Mouse (Mus musculus) midbrain, embryonic 11.5 days (tissue): Measurements from ENCODE around the gene Spag17. TPM values are rescaled to one million over a fixed set of nuclear protein-coding genes. Genes with fewer than 3 reads are reported as not detected.

Source experiments
- ATAC-seq: fragments of 200-750 bp; cut with Nextera tagmentation; 2 replicates; pipeline ENCODE4 v1.8.0; 2017; ENCODE audit warnings: moderate TSS enrichment, moderate library complexity; ENCODE audit not compliant: low FRiP score
- DNase-seq: peaks from one replicate; pipeline ENCODE4 v3.0.0; 2015; ENCODE audit warnings: low spot score; ENCODE audit errors: missing footprints
- H3K27ac ChIP-seq: fragments of 300-500 bp; sonication (generic); 2 replicates; pipeline ENCODE4 v1.5.1; 2014; ENCODE audit warnings: low read depth, low read length
- H3K27me3 ChIP-seq: fragments of 300-500 bp; sonication (generic); 2 replicates; pipeline ENCODE4 v1.6.1; 2014; ENCODE audit warnings: mild to moderate bottlenecking, low read length, moderate library complexity, mixed read lengths; ENCODE audit not compliant: control insufficient read depth, insufficient read depth
- H3K36me3 ChIP-seq: fragments of 300-500 bp; sonication (generic); 2 replicates; pipeline ENCODE4 v1.6.1; 2014; ENCODE audit warnings: mild to moderate bottlenecking, low read length, moderate library complexity, mixed read lengths; ENCODE audit not compliant: control insufficient read depth, insufficient read depth
- H3K4me1 ChIP-seq: fragments of 300-500 bp; sonication (generic); 2 replicates; pipeline ENCODE4 v1.6.1; 2014; ENCODE audit warnings: low read length; ENCODE audit not compliant: control insufficient read depth, insufficient read depth
- H3K4me2 ChIP-seq: fragments of 300-500 bp; sonication (generic); 2 replicates; pipeline ENCODE4 v1.6.1; 2014; ENCODE audit warnings: mild to moderate bottlenecking, moderate library complexity
- H3K4me3 ChIP-seq: fragments of 300-500 bp; sonication (generic); 2 replicates; pipeline ENCODE4 v1.5.1; 2014; ENCODE audit warnings: low read depth, low read length
- H3K9ac ChIP-seq: fragments of 300-500 bp; sonication (generic); 2 replicates; pipeline ENCODE4 v1.6.1; 2014; ENCODE audit warnings: low read length
- H3K9me3 ChIP-seq: fragments of 300-500 bp; sonication (generic); 2 replicates; pipeline ENCODE4 v1.6.1; 2016; ENCODE audit warnings: low read length; ENCODE audit not compliant: control insufficient read depth
- WGBS: fragments of 180-500 bp; shearing (Covaris S2); extraction: QIAGEN DNeasy Blood & Tissue Kit; methylation state at CpG from one replicate; pipeline ENCODE4 v1.1.7; 2014; 5-methylcytosine and 5-hydroxymethylcytosine counted together
- polyA plus RNA-seq: library from polyadenylated mRNA; unstranded; fragments of >200 nt; fragmentation: Nextera tagmentation; extraction: Ambion mirVana; gene quantifications from 2 replicates; pipeline ENCODE4 v1.2.1, GENCODE M21; 2014

Spag17 gene
- polyA plus RNA-seq, 1 experiment from 2014 or later = 0.18 TPM

DNA sequence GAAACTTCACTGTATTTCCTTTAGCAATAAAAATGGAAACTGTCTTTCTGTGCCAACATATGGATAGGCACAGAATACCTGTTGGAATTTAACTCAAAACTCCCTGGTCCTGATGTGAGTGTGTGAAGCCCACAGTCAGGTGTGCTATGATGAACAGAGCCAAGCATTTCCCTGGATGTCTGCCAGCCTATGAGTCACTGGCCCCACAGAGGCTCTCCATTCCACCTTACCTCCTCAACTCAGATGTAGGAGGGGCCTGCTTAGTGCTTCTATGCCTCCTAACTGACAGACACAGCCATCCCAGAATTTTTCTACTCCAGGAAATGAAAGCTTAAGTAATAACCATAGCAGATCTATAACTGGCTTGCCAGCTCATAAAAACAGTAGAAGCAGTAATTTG, 124.6 kb downstream of the Spag17 start:
- H3K27ac ChIP-seq = no peak overlapping the region
- no peak overlapping the region for H3K4me2 ChIP-seq
- H3K4me1 ChIP-seq = no peaks in the 10 kb centered on the region
- H3K36me3 ChIP-seq = no peaks in the 10 kb centered on the region
- DNase-seq = no peak
- no peak for ATAC-seq
- H3K4me3 ChIP-seq = no peak overlapping the region
- H3K9me3 ChIP-seq = no peaks in the 10 kb centered on the region
- no peaks in the 10 kb centered on the region for H3K27me3 ChIP-seq
- H3K9ac ChIP-seq = no peak overlapping the region

DNA sequence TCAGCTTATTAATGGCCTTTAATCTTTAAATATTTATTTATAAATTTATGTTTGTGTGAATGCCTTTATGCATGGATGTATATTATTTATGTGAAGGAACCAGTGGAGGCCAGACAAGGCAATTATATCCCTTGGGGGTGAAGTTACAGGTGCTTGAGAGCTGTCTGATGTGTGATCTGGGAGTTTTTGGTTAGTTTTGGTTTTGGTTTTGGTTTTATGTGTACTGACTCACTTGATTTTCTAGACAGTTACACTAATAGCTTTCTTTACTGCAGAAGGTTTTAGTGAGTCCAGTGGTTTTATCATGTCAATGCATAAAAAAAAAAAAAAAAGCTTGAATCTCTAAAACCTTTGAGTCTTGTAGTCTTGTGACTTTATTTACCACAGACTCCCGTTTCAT, 128.9 kb downstream of the Spag17 start:
- Histone ChIP-seq H3K4me2 (no peak overlapping the region), H3K9ac (no peak overlapping the region), H3K4me1 (no peaks in the 10 kb centered on the region), H3K27me3 (no peaks in the 10 kb centered on the region), H3K9me3 (no peaks in the 10 kb centered on the region), H3K4me3 (no peak overlapping the region), H3K36me3 (no peaks in the 10 kb centered on the region), H3K27ac (no peak overlapping the region)
- 85% methylated on average over 1 of the region's 1 CpGs for WGBS
- DNase-seq = no peak
- no peak for ATAC-seq

DNA sequence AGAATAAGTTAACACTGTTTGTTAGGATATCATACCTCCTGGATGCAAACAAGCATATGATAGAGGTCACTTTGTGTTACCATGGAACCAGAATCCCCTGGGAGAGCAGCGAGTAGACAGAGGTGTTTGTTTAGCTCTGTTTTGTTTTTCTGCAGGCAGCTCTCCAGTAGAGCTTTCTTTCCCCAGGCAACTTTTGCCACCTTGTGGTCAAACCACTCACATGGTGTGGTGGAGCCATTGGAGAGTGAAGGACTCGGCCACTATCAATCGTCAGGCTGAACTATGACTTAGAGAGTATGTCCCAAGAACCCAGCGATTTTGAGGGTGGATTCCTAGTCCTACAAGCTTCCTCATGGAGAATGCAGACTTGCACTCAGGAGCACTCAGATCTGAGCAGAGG, 146.1 kb downstream of the Spag17 start:
- Histone ChIP-seq H3K9ac (no peak overlapping the region), H3K27ac (no peak overlapping the region), H3K27me3 (no peaks in the 10 kb centered on the region), H3K36me3 (no peaks in the 10 kb centered on the region), H3K4me3 (no peak overlapping the region), H3K4me1 (no peaks in the 10 kb centered on the region), H3K4me2 (no peak overlapping the region), H3K9me3 (no peaks in the 10 kb centered on the region)
- peak; percentile 85 for DNase-seq
- 48% methylated on average over 4 of the region's 4 CpGs for WGBS
- ATAC-seq = peak; percentile 40; the same call in 1 of the 2 replicates

DNA sequence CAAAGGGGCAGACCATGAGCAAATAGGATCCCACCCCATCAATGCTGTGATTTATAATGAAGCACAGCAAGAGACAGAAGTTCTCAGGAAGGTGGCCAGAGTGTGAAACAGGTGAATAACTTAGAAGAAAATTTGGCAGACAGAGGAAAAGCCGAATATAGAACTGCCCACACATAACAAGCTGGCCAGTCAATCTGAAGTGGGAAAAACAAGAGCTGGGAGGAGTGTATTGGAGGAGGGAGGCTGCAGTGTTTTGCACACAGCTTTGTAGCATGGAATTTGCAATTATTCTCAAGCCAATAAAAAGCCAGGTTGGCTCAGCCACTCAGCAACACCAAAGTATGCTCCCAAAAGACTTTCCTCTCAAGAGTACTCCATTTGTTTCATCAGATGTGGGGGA, 147.8 kb downstream of the Spag17 start:
- WGBS = 74% methylated on average over 1 of the region's 1 CpGs
- H3K27me3 ChIP-seq = no peaks in the 10 kb centered on the region
- no peak overlapping the region for H3K27ac ChIP-seq
- H3K4me2 ChIP-seq = no peak overlapping the region
- no peaks in the 10 kb centered on the region for H3K9me3 ChIP-seq
- H3K4me1 ChIP-seq = no peaks in the 10 kb centered on the region
- DNase-seq = no peak
- no peak overlapping the region for H3K9ac ChIP-seq
- H3K36me3 ChIP-seq = no peaks in the 10 kb centered on the region
- no peak overlapping the region for H3K4me3 ChIP-seq
- no peak for ATAC-seq

DNA sequence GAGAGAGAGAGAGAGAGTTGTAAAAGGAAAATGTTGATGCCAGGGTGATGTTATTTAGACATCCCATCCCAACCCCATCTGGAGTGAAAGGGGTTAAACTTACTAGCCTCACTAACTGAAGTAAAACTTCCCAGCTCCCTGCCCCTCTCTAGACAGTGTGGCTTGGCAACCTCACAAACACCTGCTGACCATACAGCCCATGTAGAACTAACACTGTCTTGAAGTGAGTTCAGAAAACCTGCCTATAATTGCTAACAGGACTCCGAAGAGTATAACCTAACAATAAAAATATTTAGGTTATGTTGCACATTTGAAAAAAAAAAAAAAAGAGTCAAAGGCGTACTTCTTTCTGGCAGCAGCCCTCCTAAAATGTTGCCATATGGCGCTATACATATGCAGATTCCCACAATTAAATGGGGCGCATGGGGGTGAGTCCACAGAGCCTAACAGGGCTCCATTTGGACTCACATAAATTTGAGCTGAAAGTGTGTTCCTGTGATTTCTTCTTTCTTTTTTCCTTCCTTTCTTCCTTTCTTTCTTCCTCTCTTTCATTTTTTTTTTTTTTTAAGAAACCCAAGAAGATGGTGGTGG, 149.3 kb downstream of the Spag17 start:
- Histone ChIP-seq H3K27ac (no peak overlapping the region), H3K4me1 (no peaks in the 10 kb centered on the region), H3K4me3 (no peak overlapping the region), H3K9ac (no peak overlapping the region), H3K4me2 (no peak overlapping the region), H3K9me3 (no peaks in the 10 kb centered on the region), H3K27me3 (no peaks in the 10 kb centered on the region), H3K36me3 (no peaks in the 10 kb centered on the region)
- 77% methylated on average over 4 of the region's 4 CpGs for WGBS
- peak; percentile 42; the same call in 1 of the 2 replicates for ATAC-seq
- no peak for DNase-seq

DNA sequence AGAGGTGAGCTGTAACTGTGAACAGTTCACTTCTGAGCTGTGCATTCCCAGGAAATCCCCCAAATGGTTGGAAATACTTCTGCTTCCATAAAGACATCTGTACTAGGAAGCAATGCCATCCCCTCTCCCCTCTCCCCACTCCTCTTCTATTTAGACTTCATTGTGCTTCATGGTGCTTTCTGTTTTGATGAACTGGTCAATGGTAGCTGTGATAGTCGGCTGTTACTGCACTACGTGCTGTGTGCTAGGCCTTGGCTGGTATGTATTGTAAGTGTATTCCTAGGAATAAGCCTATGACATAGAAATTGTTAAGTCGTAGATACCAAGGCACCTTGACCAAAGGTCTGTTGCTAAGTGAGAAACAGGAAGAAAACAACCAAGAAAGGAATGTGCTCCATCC, 149.9 kb downstream of the Spag17 start:
- Histone ChIP-seq H3K4me2 (no peak overlapping the region), H3K9me3 (no peaks in the 10 kb centered on the region), H3K27me3 (no peaks in the 10 kb centered on the region), H3K36me3 (no peaks in the 10 kb centered on the region), H3K4me1 (no peaks in the 10 kb centered on the region), H3K27ac (no peak overlapping the region), H3K9ac (no peak overlapping the region), H3K4me3 (no peak overlapping the region)
- ATAC-seq (no peak), DNase-seq (no peak)
- 71% methylated on average over 3 of the region's 3 CpGs for WGBS

DNA sequence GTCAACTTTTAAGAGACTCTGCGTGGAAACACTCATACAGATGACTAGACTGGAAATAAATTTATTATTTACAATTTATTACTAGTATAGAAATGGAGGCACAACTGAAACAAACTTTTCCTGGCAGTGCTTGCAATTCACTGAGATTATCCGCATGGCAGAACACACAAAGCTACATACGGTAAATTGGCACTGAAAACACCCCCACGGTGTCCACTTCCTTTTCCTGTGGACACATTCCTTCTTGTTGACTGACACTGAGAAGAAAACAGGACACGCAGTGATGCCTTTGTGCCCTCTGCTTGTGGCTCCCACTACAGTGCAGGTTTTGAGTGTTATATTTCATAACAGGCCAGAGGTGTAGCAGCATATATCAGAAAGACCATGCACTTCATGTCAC, 151.6 kb downstream of the Spag17 start:
- H3K9me3 ChIP-seq = no peaks in the 10 kb centered on the region
- no peak overlapping the region for H3K27ac ChIP-seq
- DNase-seq = no peak
- no peak for ATAC-seq
- WGBS = 81% methylated on average over 5 of the region's 5 CpGs
- H3K27me3 ChIP-seq = no peaks in the 10 kb centered on the region
- H3K4me3 ChIP-seq = no peak overlapping the region
- no peaks in the 10 kb centered on the region for H3K4me1 ChIP-seq
- H3K36me3 ChIP-seq = no peaks in the 10 kb centered on the region
- H3K4me2 ChIP-seq = no peak overlapping the region
- no peak overlapping the region for H3K9ac ChIP-seq

DNA sequence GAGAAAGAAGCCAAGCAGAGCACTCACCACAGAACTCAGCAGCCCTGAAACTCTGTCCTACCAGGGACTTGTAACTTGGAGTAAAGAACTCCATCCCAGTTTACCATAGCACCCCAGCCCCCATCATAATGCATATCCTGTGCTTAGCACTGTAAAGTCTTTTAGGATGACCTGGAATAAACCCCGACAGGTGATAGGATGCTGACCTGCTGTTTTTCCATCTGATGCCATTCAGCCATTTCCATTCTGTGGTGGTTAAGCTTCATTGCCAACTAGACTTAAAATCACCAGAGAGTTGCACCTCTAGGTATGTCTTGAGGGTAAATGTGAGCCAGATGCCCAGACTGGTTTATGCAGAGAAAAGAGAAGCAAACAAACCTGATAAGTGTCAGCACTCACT, 189.2 kb downstream of the Spag17 start:
- WGBS = 96% methylated on average over 1 of the region's 1 CpGs
- Histone ChIP-seq H3K27me3 (no peaks in the 10 kb centered on the region), H3K9me3 (no peaks in the 10 kb centered on the region), H3K4me1 (no peaks in the 10 kb centered on the region), H3K4me3 (no peak overlapping the region), H3K36me3 (no peaks in the 10 kb centered on the region), H3K9ac (no peak overlapping the region), H3K4me2 (no peak overlapping the region), H3K27ac (no peak overlapping the region)
- DNase-seq (no peak), ATAC-seq (no peak)

DNA sequence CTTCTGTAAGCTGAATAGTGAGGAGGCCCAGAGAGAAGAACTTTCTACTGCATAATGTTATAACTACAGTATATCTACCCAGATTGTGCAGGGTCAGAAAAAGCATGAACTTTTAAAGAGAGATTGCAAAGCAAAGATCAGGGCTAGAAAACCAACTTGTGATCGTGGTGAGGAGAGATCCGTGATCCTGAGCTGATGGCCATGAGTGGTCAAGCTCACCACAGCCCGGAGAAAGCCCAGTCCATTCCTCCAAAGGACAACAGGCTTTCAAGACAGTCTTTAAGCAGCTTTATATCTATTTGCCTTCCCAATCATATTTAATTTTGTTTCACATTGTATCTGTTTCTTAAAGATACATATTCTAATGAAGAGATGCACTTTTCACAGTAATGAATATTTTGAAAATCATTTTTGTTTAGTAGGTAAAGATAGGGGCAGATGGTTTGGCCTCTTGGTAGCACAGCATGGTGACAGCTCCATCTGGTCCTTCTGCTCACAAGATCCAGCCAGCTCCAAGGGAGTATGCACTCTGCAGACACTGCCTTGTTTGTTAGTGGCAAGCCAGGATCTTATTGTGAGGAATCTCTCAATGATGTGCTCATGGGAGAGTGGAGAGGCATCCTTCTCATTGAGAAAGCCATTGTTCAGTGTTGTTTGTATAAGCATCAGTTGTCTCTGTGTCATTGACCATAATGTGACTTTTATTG, 217.3 kb downstream of the Spag17 start:
- WGBS = 93% methylated on average over 3 of the region's 3 CpGs
- Histone ChIP-seq H3K9ac (no peak overlapping the region), H3K4me3 (no peak overlapping the region), H3K27ac (no peak overlapping the region), H3K27me3 (no peaks in the 10 kb centered on the region), H3K36me3 (no peaks in the 10 kb centered on the region), H3K9me3 (no peaks in the 10 kb centered on the region), H3K4me1 (no peaks in the 10 kb centered on the region), H3K4me2 (no peak overlapping the region)
- no peak for DNase-seq
- no peak for ATAC-seq
